Mouse (Mus musculus) brain, adult 10 weeks (tissue): ENCODE data around the gene Osbpl10. TPM values are rescaled to one million over a fixed set of nuclear protein-coding genes. Genes with fewer than 3 reads are reported as not detected.

Experiments
- polyA plus RNA-seq: library from polyadenylated mRNA; stranded (reverse); fragments of 350-450 nt; fragmentation: Illumina TruSeq; extraction: RNeasy Lipid Tissue Mini Kit (QIAGEN cat#74804); gene quantifications from one replicate; pipeline ENCODE4 v1.2.3, GENCODE M21; 2015; ENCODE audit warnings: low read depth, low replicate concordance

The Osbpl10 gene
- polyA plus RNA-seq, result 27.6 TPM

DNA sequence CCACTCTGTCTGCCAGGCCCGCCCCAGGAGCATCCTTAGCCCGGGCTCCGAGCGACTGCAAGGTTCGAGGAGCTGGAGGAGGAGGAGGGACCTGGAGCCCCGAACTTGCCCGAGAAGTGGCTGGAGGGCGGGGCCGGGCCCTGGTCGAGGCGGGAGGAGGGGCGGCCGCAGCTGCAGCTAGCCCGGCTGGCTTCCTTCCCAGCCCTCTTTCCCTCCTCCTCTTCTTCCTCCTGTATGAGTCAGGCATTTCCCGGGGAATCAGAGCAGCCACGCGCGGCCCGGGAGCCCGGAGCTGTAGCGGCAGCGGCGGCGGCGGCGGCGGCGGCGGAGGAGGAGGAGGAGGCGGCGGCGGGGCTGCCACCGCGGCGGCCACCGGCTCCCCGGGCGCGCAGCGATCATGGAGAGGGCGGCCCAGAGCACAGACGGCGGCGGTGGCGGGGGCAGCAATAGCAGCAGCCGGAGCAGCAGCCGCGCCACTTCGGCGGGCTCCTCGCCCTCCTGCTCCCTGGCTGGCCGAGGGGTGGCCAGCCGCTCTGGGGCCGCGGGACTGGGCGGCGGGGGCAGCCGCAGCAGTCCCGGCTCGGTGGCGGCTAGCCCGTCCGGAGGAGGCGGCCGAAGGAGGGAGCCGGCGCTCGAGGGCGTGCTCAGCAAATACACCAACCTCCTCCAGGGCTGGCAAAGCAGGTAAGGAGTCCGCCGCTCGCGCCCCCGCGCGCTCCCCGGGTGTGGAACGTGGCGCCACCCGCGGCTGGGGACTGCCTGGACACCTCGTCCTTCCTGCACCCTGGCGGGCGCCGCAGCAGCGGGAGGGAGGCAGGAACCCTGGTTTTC is at the start of gene Osbpl10:
TSS of gene Osbpl10 (plus strand) at position 289 of the 831 bp plus-strand sequence.

DNA sequence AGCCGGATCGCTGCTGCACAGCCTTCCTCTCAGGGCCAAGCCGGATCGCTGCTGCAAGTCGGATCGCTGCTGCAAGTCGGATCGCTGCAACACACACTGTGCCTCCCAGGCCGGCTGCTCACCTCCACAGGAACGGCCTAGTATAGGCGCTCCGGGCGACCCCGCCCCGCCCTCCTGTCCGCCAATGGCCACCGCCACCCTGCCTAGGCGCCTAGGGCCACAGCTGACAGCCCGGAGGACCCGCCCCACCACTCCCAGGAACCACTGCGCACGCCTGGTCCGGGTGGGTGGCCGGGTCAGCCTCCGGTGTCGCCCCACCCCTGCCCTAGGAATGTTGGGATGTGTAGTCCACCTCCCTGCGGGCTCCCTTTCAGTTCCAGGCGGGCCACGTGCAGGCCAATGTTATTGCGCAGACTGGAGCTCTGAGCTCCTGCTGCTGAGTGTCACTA is 44.6 kb upstream of the Osbpl10 start, which contains the start of gene Gpd1l:
TSS of gene Gpd1l (minus strand) at position 265 of the 449 bp plus-strand sequence.

DNA sequence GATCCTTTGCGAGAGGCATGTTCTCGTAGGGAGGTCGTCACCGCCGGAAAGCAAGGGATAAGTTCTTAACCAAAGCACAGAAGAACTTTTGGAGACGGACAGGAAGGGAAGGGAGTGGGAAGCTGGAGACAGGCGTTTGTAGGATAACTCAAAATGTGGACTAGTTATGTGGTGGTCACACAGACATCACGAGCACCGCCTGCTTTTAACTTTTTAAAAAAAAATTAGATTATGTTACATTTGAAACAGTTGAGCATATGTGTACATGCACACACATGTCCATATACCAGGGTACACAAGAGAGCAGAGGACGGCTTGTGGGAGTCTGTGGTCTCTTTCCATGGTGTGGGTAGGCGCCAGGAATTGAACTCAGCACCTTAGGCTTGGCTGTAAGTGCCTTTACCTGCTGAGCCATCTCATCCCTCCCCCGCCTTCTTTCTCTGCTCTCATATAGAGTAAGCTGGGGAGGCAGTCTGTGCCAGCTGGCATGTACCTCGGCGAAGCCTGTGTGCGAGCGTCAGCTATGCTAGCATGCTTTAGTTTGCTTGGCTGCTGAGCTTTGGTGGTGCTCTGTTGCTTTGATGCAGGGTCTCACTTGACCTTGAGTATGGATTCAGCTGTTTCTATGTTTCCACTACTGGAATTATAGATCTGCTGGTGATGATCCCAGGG is 4.5 kb downstream of the Osbpl10 start, which contains the start of gene Rps27rt:
TSS of gene Rps27rt (minus strand) at position 51 of the 672 bp plus-strand sequence.

Other genes starting within 250 kb of the Osbpl10 start
- 20.5 TPM for gene Cmtm6, start 247.5 kb upstream of the Osbpl10 start, polyA plus RNA-seq
- gene Cmtm7, start 196.7 kb upstream of the Osbpl10 start, polyA plus RNA-seq, result 6.4 TPM
- gene Cmtm8, start 134.4 kb upstream of the Osbpl10 start, polyA plus RNA-seq, result 5.6 TPM
- gene Gpd1l, start 44.6 kb upstream of the Osbpl10 start, polyA plus RNA-seq, result 73.9 TPM
- gene Rps27rt, start 4.2 kb downstream of the Osbpl10 start, polyA plus RNA-seq, result 79.8 TPM